ENCODE assay signal across 40 mouse cellular contexts in the genomic region with DNA sequence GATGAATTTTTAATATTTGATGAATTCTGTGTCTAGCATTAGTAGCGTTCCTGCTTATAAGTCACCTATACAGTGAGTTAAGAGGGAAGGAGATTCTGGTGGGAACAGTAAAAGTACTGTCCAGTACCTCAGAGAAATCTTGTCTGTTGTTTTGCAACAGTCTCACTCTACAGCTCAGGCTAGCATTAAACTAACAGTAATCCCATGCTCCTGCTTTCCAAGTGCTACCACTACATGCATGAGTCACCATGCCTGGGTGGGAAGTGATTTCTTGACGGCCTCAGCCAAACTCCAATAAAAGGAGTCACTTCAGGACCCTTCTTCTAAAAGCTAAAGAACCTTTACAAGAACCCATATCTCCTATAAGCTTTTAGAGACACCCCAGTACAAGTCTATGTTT. TPM values are rescaled to one million over a fixed set of nuclear protein-coding genes. Genes with fewer than 3 reads are reported as not detected.
"Had no signal": no experiment of that assay in that cellular context is flagged by ENCODE, and none has a peak within 500 bp of the region (broad histone marks: within the 10 kb centered on the region; RNA-seq: fewer than 3 reads in every experiment).

No protein-coding gene starts in this region.

- H3K27me3 ChIP-seq: heart, embryonic 12.5 days; hindbrain, embryonic 13.5 days; intestine, embryonic 15.5 days; limb, embryonic 12.5 days; liver, embryonic 13.5 days; liver, embryonic 15.5 days had no signal

- H3K4me1 ChIP-seq: heart, embryonic 10.5 days; heart, embryonic 12.5 days; hindbrain, embryonic 13.5 days; intestine, embryonic 15.5 days; limb, embryonic 10.5 days; limb, embryonic 12.5 days; liver, embryonic 13.5 days; liver, embryonic 15.5 days had no signal

- H3K9ac ChIP-seq: heart, embryonic 12.5 days; hindbrain, embryonic 13.5 days; intestine, embryonic 15.5 days; limb, embryonic 12.5 days; liver, embryonic 13.5 days; liver, embryonic 15.5 days had no signal

- H3K4me2 ChIP-seq: heart, embryonic 12.5 days; hindbrain, embryonic 13.5 days; intestine, embryonic 15.5 days; limb, embryonic 12.5 days; liver, embryonic 11.5 days; liver, embryonic 13.5 days; liver, embryonic 15.5 days had no signal

- H3K9me3 ChIP-seq: heart, embryonic 10.5 days; heart, embryonic 12.5 days; hindbrain, embryonic 13.5 days; intestine, embryonic 15.5 days; limb, embryonic 10.5 days; limb, embryonic 12.5 days; liver, embryonic 13.5 days; liver, embryonic 15.5 days had no signal

- H3K36me3 ChIP-seq: heart, embryonic 10.5 days; heart, embryonic 12.5 days; hindbrain, embryonic 13.5 days; intestine, embryonic 15.5 days; limb, embryonic 10.5 days; limb, embryonic 12.5 days; liver, embryonic 13.5 days; liver, embryonic 15.5 days had no signal

- ATAC-seq: hindbrain, embryonic 16.5 days; inflammation-experienced regulatory T-cells, adult 6 months; intestine, embryonic 15.5 days; intestine, postnatal 0 days had no signal

- H3K27ac ChIP-seq: heart, embryonic 10.5 days; hindbrain, embryonic 13.5 days; intestine, embryonic 15.5 days; layer of hippocampus, adult 2 months; left cerebral cortex, adult 2 months; limb, embryonic 10.5 days; limb, embryonic 12.5 days; liver, embryonic 13.5 days; liver, embryonic 15.5 days had no signal

- H3K4me3 ChIP-seq: heart, embryonic 10.5 days; heart, embryonic 12.5 days; hindbrain, embryonic 13.5 days; intestine, embryonic 15.5 days; layer of hippocampus, adult 2 months; left cerebral cortex, adult 2 months; limb, embryonic 10.5 days; limb, embryonic 12.5 days; liver, embryonic 13.5 days; liver, embryonic 15.5 days had no signal

- DNase-seq: gastrocnemius, postnatal 14 days; gastrocnemius, postnatal 36 days; heart, adult 18-20 months; heart, postnatal 10 days; heart, postnatal 36 days; kidney, adult 18-20 months; kidney, adult 8-10 months; kidney, postnatal 10 days; kidney, postnatal 25 days; kidney, postnatal 4 days; liver; liver, embryonic 13.5 days had no signal

RNA-seq across cellular contexts. Expression of gene Olfr692, which starts 6.3 kb away (rescaled TPM):
- total RNA-seq: gastrocnemius, adult 18-20 months; gastrocnemius, adult 8-10 months; gastrocnemius, postnatal 14 days; gastrocnemius, postnatal 36 days; heart, adult 18-20 months; heart, adult 8-10 months; heart, postnatal 10 days; heart, postnatal 36 days; hematopoietic stem cell, adult 5-6 weeks; layer of hippocampus, adult 2 months; layer of hippocampus, postnatal 10 days; layer of hippocampus, postnatal 25 days; left cerebral cortex, adult 2 months; left cerebral cortex, postnatal 14 days; left cerebral cortex, postnatal 36 days had no signal
- polyA plus RNA-seq: gonadal fat pad, adult 2 months; heart, embryonic 10.5 days; heart, embryonic 12.5 days; heart, embryonic 14.5 days; heart, embryonic 16.5 days; hindbrain, embryonic 11.5 days; hindbrain, embryonic 13.5 days; hindbrain, embryonic 16.5 days; inflammation-experienced regulatory T-cells, adult 6 months; intestine, embryonic 15.5 days; intestine, postnatal 0 days; kidney, embryonic 14.5 days; kidney, embryonic 16.5 days; limb, embryonic 10.5 days; limb, embryonic 12.5 days; limb, embryonic 14.5 days; liver, embryonic 11.5 days; liver, embryonic 13.5 days; liver, embryonic 15.5 days had no signal

RNA-seq across cellular contexts. Expression of gene Gm5901, which starts 13.1 kb away (rescaled TPM):
- total RNA-seq: gastrocnemius, adult 18-20 months; gastrocnemius, adult 8-10 months; gastrocnemius, postnatal 14 days; gastrocnemius, postnatal 36 days; heart, adult 18-20 months; heart, adult 8-10 months; heart, postnatal 10 days; heart, postnatal 36 days; hematopoietic stem cell, adult 5-6 weeks; layer of hippocampus, adult 2 months; layer of hippocampus, postnatal 10 days; layer of hippocampus, postnatal 25 days; left cerebral cortex, adult 2 months; left cerebral cortex, postnatal 14 days; left cerebral cortex, postnatal 36 days had no signal
- polyA plus RNA-seq: heart, embryonic 10.5 days; heart, embryonic 12.5 days; heart, embryonic 14.5 days; heart, embryonic 16.5 days; hindbrain, embryonic 11.5 days; hindbrain, embryonic 13.5 days; hindbrain, embryonic 16.5 days; inflammation-experienced regulatory T-cells, adult 6 months; intestine, embryonic 15.5 days; intestine, postnatal 0 days; kidney, embryonic 14.5 days; kidney, embryonic 16.5 days; limb, embryonic 10.5 days; limb, embryonic 12.5 days; limb, embryonic 14.5 days; liver, embryonic 11.5 days; liver, embryonic 13.5 days; liver, embryonic 15.5 days had no signal

RNA-seq across cellular contexts. Expression of gene Olfr691, which starts 19.6 kb away (rescaled TPM):
- total RNA-seq: gastrocnemius, adult 18-20 months; gastrocnemius, adult 8-10 months; gastrocnemius, postnatal 14 days; gastrocnemius, postnatal 36 days; heart, adult 18-20 months; heart, adult 8-10 months; hematopoietic stem cell, adult 5-6 weeks had no signal
- polyA plus RNA-seq: gonadal fat pad, adult 2 months; heart, embryonic 12.5 days; heart, embryonic 14.5 days; inflammation-experienced regulatory T-cells, adult 6 months; intestine, embryonic 15.5 days; intestine, postnatal 0 days; kidney, embryonic 14.5 days; kidney, embryonic 16.5 days; limb, embryonic 12.5 days; liver, embryonic 11.5 days; liver, embryonic 13.5 days; liver, embryonic 15.5 days had no signal

RNA-seq across cellular contexts. Expression of gene Olfr690, which starts 27.8 kb away (rescaled TPM):
- total RNA-seq: gastrocnemius, adult 18-20 months; gastrocnemius, adult 8-10 months; gastrocnemius, postnatal 14 days; gastrocnemius, postnatal 36 days; heart, adult 18-20 months; heart, postnatal 10 days; heart, postnatal 36 days; hematopoietic stem cell, adult 5-6 weeks had no signal
- polyA plus RNA-seq: gonadal fat pad, adult 2 months; heart, embryonic 10.5 days; heart, embryonic 12.5 days; heart, embryonic 14.5 days; heart, embryonic 16.5 days; hindbrain, embryonic 11.5 days; hindbrain, embryonic 13.5 days; hindbrain, embryonic 16.5 days; inflammation-experienced regulatory T-cells, adult 6 months; intestine, embryonic 15.5 days; intestine, postnatal 0 days; kidney, embryonic 14.5 days; kidney, embryonic 16.5 days; limb, embryonic 10.5 days; limb, embryonic 12.5 days; limb, embryonic 14.5 days; liver, embryonic 11.5 days; liver, embryonic 13.5 days; liver, embryonic 15.5 days had no signal
